Mouse (Mus musculus) urinary bladder, postnatal 10 days (tissue): Measurements from ENCODE around the gene Cdk14.

Source experiments
- DNase-seq: peaks from one replicate; pipeline ENCODE4 v3.0.0; 2022; ENCODE audit warnings: low spot score

Cdk14 gene

GRCm38 (mm10) chr5:4894988-4895387, 525.1 kb downstream of the Cdk14 start:
- no peak for DNase-seq

DNA sequence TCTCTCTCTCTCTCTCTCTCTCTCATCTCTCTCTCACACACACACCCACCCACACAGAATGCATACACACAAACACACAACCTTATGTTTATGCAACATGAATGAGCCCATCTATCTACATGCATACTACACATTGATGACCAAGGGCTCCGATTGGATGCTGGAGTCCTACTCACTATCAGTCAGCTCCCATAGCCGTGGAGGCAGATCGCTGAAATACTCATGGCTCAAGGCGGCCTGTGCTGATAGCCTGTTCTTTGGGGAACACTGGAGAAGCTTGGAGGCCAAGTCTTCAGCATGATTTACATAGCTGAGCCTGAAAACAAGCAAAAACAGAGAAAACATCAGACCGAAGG, 526.3 kb downstream of the Cdk14 start:
- DNase-seq, result no peak

DNA sequence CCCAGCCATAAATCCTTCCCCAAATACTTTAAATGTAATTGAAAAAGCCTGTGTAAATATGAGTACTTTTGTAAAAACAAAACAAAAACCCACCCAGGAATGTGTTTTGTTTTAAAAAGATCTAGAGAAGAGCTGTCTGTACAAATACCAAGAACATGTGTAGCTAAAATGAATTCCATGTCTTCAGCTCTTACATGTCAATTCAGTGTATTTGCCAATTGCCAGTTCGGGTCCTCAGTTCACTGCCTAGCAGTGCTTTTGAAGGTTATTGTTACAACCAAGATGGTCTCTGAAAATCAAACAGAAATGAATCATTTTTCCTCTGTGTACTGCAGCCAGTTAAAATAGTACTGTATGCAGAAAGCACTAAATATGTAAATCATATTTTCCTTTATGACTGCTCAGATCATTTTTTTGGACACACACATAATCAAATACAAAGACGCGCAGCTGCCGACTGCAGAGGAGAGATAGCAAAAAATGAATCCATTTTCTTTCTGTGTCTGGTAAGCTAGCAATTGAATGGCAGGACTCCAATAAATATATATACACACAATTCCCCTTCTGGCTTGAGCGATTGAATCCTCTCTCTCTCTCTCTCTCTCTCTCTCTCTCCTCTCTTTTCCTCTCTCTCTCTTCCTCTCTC, 526.8 kb downstream of the Cdk14 start:
- DNase-seq, result no peak

DNA sequence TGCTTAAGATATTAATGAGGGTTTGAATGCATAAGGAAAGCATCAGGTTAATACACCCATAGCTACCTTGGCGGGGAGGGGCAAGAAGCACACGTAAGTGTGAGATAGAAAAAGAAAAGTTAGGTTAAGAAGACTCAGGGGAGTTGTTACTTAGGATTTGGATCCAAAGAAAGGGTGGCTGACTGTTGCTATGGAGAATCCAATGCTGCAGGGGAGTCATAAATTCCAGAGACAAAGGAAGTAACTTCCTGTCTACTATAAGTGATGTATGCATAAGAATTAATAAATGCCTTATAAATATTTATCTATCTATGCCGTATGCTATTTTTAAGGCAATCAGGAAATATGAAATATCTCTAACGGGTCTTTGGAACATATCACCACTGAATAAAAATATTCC, 527.4 kb downstream of the Cdk14 start:
- DNase-seq, result no peak

DNA sequence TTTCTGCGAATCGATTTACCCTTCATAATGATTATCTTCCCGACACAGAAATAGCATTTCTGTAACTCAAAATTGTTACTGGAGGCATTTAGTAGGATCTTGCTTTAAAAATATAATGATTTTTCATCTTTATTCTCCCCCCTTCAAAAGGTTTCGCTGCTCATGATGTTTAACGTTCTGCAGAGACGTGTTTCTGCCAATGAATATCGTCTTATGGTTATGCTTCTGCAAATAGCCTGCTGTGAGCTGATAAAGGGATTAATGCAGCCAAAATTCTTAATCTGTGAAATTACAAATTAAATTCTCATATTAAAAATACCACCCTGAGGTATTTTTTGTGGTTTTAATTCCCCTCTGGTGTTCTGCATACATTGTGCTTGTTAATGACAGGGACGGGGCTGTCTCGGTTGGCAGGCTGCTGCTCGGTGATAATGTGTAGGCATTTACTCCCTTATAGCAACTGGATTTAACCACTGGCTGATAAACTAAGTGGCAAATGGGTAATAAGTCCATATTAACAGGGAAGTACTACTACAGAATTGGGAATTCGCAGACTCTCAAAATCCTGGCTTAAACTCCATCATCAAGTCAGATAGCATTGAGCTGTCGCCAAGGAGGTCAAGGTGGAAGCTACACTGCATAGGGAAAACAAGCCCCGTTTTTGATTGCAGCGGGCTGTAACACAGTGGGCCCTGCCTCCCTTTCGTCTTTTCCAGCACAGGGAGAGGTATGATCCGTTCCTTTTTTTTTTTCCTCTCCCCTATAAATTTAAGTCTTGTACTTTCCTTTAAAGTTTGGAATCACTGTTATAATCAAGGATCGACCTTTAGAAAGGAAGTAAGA, 528.0 kb downstream of the Cdk14 start:
- no peak for DNase-seq

GRCm38 (mm10) chr5:4887069-4887468, 533.0 kb downstream of the Cdk14 start:
- no peak for DNase-seq

GRCm38 (mm10) chr5:4882841-4883240, 537.3 kb downstream of the Cdk14 start:
- DNase-seq, result no peak

GRCm38 (mm10) chr5:4880331-4880730, 539.8 kb downstream of the Cdk14 start:
- DNase-seq, result no peak

DNA sequence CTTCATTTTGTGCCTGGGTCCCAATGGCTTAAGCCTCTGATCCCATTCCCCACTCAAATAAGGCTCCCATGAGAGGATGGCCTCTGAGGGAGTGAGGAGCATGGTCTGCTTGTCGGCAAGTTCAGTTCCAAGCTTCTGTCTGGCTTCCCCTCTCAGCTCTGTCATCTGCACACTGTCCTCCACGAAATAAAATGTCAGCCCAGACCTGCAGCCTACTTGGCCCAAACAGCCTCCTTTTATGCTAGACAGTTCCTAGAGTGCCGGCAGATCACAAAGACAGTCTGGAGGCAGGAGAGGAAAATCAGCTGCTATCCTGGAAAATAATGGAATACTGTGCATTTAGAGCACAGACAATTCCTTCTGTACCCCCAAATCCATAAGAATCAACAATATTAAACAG, 541.2 kb downstream of the Cdk14 start:
- DNase-seq, result no peak

GRCm38 (mm10) chr5:4877638-4878037, 542.5 kb downstream of the Cdk14 start:
- DNase-seq, result no peak

DNA sequence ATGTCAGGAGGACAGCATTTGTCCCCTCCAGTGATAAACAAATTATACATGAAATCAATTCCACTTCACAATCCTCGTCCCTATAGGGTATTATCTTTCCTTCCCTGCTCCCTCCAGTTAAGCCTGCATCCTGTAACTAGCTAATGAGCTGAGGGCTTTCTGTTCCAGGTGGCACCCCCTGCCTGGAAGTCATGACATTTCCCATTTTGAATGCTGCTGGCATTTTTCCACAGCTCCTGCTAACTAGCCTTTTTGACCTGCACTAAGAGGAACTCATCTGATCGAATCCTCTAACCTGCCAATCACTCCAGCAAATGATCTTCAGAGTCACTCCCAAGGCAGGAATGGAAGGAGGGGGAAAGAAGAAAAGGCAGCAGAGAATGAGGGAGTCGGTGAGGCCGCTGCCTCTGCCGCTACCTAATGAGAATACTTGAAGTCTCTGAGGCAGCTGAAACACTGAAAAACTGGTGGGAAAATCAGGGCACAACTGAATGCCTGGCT, 542.9 kb downstream of the Cdk14 start:
- no peak for DNase-seq

DNA sequence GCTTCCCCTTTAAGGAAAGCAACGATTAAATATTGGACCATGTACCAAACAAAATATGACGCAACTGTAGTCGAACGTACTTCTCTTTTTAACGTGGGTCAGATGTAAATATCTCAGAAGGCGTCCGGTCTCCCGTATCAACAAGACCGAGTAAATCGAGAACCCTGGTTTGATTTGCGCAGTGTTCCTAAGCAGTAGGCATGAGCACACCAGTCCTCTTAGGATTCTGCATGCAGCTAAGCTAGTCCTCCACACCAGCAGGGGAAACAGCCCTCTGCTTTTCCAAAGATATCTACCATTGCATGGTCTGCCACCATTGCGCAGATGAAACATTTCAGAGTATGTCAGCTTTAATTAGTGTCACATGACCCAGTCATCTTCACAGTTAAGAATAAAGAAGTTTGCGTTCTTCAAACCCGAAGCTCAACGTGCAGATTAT, 543.4 kb downstream of the Cdk14 start:
- no peak for DNase-seq

- no peak for DNase-seq
Observed at GRCm38 (mm10) chr5:4870041-4870726, 549.9 kb downstream of the Cdk14 start.

GRCm38 (mm10) chr5:4868563-4869120, 551.5 kb downstream of the Cdk14 start:
- no peak for DNase-seq

- no peak for DNase-seq
Observed at GRCm38 (mm10) chr5:4867849-4868562, 552.1 kb downstream of the Cdk14 start.

- no peak for DNase-seq
Observed at GRCm38 (mm10) chr5:4866945-4867344, 553.2 kb downstream of the Cdk14 start.

- DNase-seq, result no peak
Observed at GRCm38 (mm10) chr5:4866099-4866498, 554.0 kb downstream of the Cdk14 start.

GRCm38 (mm10) chr5:4861592-4861991, 558.5 kb downstream of the Cdk14 start:
- DNase-seq, result no peak

DNA sequence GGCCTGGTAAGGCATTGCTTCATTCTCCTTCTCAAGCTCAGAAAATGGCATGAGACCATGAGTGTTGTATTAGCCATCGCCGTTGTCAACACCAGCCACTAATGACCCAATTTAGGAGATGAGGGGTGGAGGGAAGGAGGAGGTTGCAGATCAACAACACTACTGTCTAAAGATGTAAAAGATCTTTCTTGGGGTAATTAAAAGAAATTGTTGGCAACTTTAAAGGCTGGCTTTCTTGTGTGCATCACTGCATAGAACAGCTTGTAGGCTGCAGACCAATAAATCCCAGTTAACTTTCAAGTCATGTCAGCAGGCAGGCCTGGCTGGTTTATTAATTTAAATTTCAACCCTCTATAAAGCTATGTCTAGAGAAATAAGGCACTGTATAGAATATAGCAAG, 559.0 kb downstream of the Cdk14 start:
- no peak for DNase-seq

- no peak for DNase-seq
Observed at GRCm38 (mm10) chr5:4858032-4858641, 562.0 kb downstream of the Cdk14 start.

GRCm38 (mm10) chr5:4853503-4853902, 566.6 kb downstream of the Cdk14 start:
- no peak for DNase-seq
